Mouse (Mus musculus): ENCODE results near the gene Ldah. TPM values are rescaled to one million over a fixed set of nuclear protein-coding genes. Genes with fewer than 3 reads are reported as not detected.

The Ldah gene
- polyA plus RNA-seq, 1 experiment = not detected

DNA sequence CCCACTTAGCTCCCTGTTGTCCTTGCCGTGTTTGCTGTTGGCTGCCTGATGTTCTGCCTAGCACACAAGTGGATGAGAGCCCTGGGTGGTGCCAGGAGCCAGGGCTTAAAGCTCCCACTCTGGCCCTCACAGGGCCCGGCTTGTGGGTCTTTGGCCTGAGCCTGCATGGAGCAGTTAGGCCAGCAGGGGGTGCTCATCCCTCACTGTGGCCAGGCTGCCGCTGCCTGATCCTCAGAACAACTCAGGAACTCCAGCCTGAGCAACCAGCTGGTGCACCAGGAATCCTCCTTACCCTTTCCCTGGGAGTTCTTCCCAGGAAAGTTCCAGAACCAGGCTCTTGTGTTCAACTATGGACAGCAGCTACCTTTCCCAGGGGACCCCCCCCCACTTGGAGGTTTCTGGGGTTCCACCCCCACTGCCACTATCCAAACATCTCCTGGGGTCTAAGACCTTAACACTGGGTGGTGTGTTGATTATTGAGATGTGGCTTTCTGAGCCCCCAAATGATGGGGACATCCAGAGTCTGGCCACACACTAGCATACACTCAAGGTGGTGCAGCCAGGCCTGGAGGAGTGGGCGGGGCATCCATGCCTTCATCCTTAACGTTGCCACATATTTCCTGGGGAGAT is 112.3 kb downstream of the Ldah start:
- no peak overlapping the region for H3K4me3 ChIP-seq (ENCODE audit: insufficient read depth, low read depth, low read length)
- WGBS = 35% methylated on average over 5 of the region's 5 CpGs
- H3K27ac ChIP-seq (ENCODE audit: insufficient read depth, low read depth, low read length) = no peak overlapping the region
- H3K4me1 ChIP-seq (ENCODE audit: control insufficient read depth, insufficient read depth, low read length) = peaks cover 13% of the 10 kb centered on the region
- TF ChIP-seq POLR2A (IDR thresholded peaks at IDR 0.05; ENCODE audit: insufficient read depth, low read depth, low read length) (no peak), CTCF (IDR thresholded peaks at IDR 0.05; ENCODE audit: insufficient read depth, low read depth, low read length) (peak; percentile 90)

DNA sequence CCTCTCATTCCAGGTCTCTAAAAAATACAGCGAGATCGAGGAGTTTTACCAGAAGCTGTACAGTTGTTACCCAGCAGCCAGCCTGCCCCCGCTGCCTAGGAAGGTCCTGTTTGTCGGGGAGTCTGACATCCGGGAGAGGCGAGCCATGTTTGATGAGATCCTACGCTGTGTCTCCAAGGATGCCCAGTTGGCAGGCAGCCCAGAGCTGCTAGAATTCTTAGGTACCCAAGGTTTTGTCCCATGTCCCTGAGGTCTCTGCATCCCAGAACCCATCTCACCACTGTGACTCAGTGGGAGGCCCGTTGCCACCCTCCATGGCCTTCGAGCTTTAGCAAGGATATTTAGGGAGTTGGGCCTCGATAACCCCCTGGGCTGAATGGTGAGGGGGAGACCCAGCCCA is 113.6 kb downstream of the Ldah start:
- H3K4me3 ChIP-seq (ENCODE audit: insufficient read depth, low read depth, low read length) = no peak overlapping the region
- WGBS = 78% methylated on average over 10 of the region's 10 CpGs
- peaks cover 22% of the 10 kb centered on the region for H3K4me1 ChIP-seq (ENCODE audit: control insufficient read depth, insufficient read depth, low read length)
- TF ChIP-seq POLR2A (IDR thresholded peaks at IDR 0.05; ENCODE audit: insufficient read depth, low read depth, low read length) (no peak), CTCF (IDR thresholded peaks at IDR 0.05; ENCODE audit: insufficient read depth, low read depth, low read length) (no peak)
- H3K27ac ChIP-seq (ENCODE audit: insufficient read depth, low read depth, low read length) = no peak overlapping the region

DNA sequence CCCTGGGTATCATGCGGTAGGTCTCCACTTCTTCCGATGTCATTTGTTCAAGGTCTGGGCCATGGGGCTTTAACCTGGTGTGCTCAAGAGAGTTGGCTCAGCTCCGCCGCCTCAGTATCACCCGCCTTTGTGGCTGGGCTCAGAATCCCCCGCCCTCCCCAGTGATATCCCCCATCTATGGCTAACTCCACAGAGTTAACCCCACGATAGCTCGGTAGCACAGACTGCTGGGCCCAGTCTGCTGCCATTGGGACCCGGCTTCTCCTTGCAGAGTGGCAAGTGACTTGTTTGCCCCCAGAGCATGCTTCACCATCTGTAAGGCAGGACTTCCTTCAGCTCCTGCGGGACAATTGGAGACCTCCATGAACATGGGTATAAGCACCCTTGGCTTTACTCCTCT is 116.2 kb downstream of the Ldah start:
- Histone ChIP-seq H3K4me3 (ENCODE audit: insufficient read depth, low read depth, low read length) (no peak overlapping the region), H3K27ac (ENCODE audit: insufficient read depth, low read depth, low read length) (no peak overlapping the region), H3K4me1 (ENCODE audit: control insufficient read depth, insufficient read depth, low read length) (peaks cover 29% of the 10 kb centered on the region)
- TF ChIP-seq CTCF (IDR thresholded peaks at IDR 0.05; ENCODE audit: insufficient read depth, low read depth, low read length) (no peak), POLR2A (IDR thresholded peaks at IDR 0.05; ENCODE audit: insufficient read depth, low read depth, low read length) (no peak)
- WGBS = 86% methylated on average over 10 of the region's 10 CpGs

DNA sequence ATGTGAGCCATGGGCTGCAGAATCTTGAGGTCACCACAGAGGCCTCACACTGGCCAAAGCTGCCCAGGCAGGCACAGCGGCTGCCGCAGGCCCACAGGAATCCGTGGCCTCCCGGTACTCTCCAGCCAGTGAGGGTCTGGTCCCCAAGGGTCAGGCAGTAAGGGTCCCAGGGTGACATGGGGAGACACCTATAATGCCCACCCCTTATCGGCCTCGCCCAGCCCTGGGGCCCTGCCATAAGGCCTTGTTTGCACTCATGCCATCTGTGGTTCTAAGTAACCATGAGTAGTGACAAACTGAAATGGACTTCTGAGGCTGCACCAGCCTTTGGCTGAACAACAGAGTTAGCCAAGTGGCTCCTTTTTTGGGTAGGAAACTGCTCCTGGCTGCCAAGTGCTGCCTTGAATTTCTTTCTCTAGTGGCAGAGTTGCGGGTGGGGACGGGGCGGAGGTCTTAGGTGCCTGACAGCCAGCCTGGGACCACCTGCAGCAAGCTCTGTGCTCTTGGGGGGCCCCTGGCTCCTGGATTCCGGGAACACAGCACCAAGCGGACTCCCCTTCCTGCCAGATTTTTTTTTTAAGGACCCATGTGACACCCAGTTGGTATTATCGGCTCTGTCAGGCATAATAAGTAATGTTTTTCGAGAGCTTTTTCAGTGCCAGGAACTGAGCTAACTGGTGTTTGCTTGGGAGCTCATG is 117.5 kb downstream of the Ldah start:
- H3K4me1 ChIP-seq (ENCODE audit: control insufficient read depth, insufficient read depth, low read length) = peaks cover 25% of the 10 kb centered on the region
- no peak for TF ChIP-seq POLR2A (IDR thresholded peaks at IDR 0.05; ENCODE audit: insufficient read depth, low read depth, low read length)
- no peak for TF ChIP-seq CTCF (IDR thresholded peaks at IDR 0.05; ENCODE audit: insufficient read depth, low read depth, low read length)
- peak overlapping the region; percentile 4; the same call in 1 of the 2 replicates for H3K27ac ChIP-seq (ENCODE audit: insufficient read depth, low read depth, low read length)
- no peak overlapping the region for H3K4me3 ChIP-seq (ENCODE audit: insufficient read depth, low read depth, low read length)
- WGBS = 63% methylated on average over 13 of the region's 13 CpGs

DNA sequence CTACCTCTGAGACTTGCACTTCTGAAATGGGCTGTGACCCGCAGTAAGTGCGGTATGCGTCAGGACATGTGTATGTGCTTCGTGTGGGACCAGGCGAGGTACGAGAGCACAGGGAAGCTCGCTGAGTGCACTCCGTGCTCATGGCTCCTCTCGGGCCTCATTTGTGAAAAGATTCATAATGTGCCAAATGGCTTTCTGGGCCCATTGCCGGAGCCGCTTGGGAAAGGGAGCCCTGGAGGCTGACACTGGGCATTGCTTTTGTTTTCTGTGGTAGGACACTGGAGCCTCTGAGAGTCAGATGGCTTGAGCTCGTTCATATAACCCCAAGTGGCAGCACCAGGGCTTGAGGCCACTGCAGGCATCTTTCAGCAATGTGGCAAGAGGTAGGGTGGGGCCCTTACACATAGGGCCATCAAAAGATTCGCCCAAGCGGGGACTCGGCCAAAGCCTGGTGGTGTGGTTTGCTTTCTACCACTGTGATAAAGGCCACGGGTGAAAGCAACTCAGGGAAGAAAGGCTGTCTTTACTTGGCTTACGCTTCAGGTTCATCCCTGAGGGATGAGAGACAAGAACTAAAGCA is 118.1 kb downstream of the Ldah start:
- TF ChIP-seq POLR2A (IDR thresholded peaks at IDR 0.05; ENCODE audit: insufficient read depth, low read depth, low read length) (no peak), CTCF (IDR thresholded peaks at IDR 0.05; ENCODE audit: insufficient read depth, low read depth, low read length) (no peak)
- Histone ChIP-seq H3K4me1 (ENCODE audit: control insufficient read depth, insufficient read depth, low read length) (peaks cover 25% of the 10 kb centered on the region), H3K4me3 (ENCODE audit: insufficient read depth, low read depth, low read length) (no peak overlapping the region), H3K27ac (ENCODE audit: insufficient read depth, low read depth, low read length) (peak overlapping the region; percentile 48)
- WGBS = 70% methylated on average over 17 of the region's 17 CpGs

DNA sequence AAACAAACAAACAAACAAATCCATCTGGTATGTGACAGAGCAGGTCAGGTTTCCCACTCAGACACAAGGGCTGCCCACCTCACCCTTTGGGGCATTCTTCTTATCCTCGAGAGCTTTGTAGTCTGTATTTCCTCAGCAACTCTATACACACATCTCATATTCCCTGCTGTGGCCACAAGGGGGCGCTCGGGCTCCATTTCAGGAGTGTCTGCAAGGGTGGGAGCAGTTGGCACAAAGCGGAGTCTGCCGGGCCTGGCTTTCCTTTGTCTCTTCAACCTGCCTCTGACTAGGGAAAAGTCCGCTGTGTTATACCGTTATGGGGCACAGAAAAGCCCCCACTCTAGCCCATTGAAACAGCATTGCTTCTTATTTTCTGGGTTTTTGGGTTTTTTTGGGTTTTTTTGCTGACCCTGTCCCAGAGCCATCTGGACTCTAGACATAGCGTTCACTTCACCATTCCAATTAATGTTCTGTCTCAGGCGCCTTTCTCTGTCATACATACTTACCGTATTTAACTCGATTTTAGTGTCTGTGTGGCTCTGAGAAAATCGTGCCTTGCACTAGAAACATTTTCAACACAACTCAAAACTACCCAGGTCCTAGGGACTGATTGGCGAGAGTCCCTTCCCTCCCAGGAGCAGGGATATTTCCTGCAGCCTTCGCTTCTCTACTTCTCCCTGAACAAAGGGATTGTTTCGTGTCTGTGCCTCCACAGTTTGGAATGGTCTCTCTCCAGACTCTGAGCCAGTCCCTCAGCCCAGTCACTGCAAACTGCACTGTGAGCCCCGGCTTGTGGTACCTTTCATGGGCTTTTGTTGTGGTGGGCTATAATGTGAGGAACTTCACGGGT is 119.1 kb downstream of the Ldah start:
- TF ChIP-seq CTCF (IDR thresholded peaks at IDR 0.05; ENCODE audit: insufficient read depth, low read depth, low read length) (peak; percentile 94), POLR2A (IDR thresholded peaks at IDR 0.05; ENCODE audit: insufficient read depth, low read depth, low read length) (no peak)
- Histone ChIP-seq H3K4me1 (ENCODE audit: control insufficient read depth, insufficient read depth, low read length) (peaks cover 28% of the 10 kb centered on the region), H3K27ac (ENCODE audit: insufficient read depth, low read depth, low read length) (peak overlapping the region; percentile 35), H3K4me3 (ENCODE audit: insufficient read depth, low read depth, low read length) (no peak overlapping the region)
- 16% methylated on average over 17 of the region's 17 CpGs for WGBS

DNA sequence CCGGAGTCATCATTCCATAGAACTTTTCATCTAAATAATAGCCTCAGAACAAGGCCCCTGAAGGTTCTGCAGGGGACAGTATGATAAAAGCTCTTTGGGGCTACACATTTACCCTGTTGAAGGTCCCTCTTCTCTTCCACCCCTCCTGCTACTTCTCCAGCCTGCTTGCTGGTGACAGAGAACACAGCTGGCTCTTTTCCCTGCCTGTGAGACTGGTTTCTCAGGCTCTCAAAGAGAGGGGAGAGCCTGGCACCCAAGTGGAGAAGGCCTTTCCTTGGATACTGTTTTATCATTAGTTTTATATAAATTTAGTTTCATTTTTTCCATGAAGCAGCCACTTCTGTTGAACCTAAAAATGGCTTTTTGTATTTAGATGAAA is 119.8 kb downstream of the Ldah start:
- TF ChIP-seq POLR2A (IDR thresholded peaks at IDR 0.05; ENCODE audit: insufficient read depth, low read depth, low read length) = no peak
- TF ChIP-seq CTCF (IDR thresholded peaks at IDR 0.05; ENCODE audit: insufficient read depth, low read depth, low read length) = no peak
- H3K4me3 ChIP-seq (ENCODE audit: insufficient read depth, low read depth, low read length) = no peak overlapping the region
- 50% methylated on average over 1 of the region's 1 CpGs for WGBS
- H3K27ac ChIP-seq (ENCODE audit: insufficient read depth, low read depth, low read length) = peak overlapping the region; percentile 35
- peaks cover 32% of the 10 kb centered on the region for H3K4me1 ChIP-seq (ENCODE audit: control insufficient read depth, insufficient read depth, low read length)

DNA sequence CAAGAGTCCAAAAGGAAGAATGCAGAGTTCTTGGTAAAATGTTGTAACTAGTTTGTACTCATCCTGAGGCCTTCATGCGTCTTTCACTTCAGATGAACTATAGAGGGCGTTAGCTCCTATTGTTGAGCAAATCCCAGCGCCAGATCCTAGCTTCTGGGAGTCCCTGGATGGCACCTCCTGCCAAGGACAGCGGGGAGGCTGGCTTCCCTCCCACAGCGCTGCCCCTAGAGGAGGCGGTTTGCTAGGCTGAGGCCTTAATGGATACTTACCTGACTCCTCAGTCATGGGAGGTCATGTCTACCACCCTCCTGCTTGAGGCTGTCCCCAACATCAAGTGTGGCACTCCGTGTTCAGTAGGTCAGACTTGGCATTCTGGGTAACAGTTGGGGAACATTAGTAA is 121.3 kb downstream of the Ldah start:
- Histone ChIP-seq H3K4me1 (ENCODE audit: control insufficient read depth, insufficient read depth, low read length) (peaks cover 43% of the 10 kb centered on the region), H3K4me3 (ENCODE audit: insufficient read depth, low read depth, low read length) (no peak overlapping the region), H3K27ac (ENCODE audit: insufficient read depth, low read depth, low read length) (no peak overlapping the region)
- TF ChIP-seq POLR2A (IDR thresholded peaks at IDR 0.05; ENCODE audit: insufficient read depth, low read depth, low read length) = no peak
- no peak for TF ChIP-seq CTCF (IDR thresholded peaks at IDR 0.05; ENCODE audit: insufficient read depth, low read depth, low read length)
- 89% methylated on average over 7 of the region's 7 CpGs for WGBS

All from olfactory bulb, adult 2 months (tissue).